Mouse (Mus musculus) embryonic facial prominence, embryonic 13.5 days (tissue): ENCODE data around the gene Cbx5. TPM values are rescaled to one million over a fixed set of nuclear protein-coding genes. Genes with fewer than 3 reads are reported as not detected.

Experiments used
- ATAC-seq: fragments of 200-750 bp; cut with Nextera tagmentation; 2 replicates; pipeline ENCODE4 v1.8.0; 2017; ENCODE audit warnings: low read depth; ENCODE audit not compliant: insufficient number of reproducible peaks, insufficient read depth, low FRiP score, low TSS enrichment
- H3K27ac ChIP-seq: fragments of 300-500 bp; sonication (generic); 2 replicates; pipeline ENCODE4 v1.5.1; 2015; ENCODE audit warnings: moderate library complexity, mild to moderate bottlenecking, inconsistent platforms
- H3K27me3 ChIP-seq: fragments of 300-500 bp; sonication (generic); 2 replicates; pipeline ENCODE4 v1.6.1; 2015; ENCODE audit warnings: mild to moderate bottlenecking, inconsistent platforms
- H3K36me3 ChIP-seq: fragments of 300-500 bp; sonication (generic); 2 replicates; pipeline ENCODE4 v1.6.1; 2015; ENCODE audit warnings: mild to moderate bottlenecking, inconsistent platforms
- H3K4me1 ChIP-seq: fragments of 300-500 bp; sonication (generic); 2 replicates; pipeline ENCODE4 v1.6.1; 2015; ENCODE audit warnings: inconsistent platforms
- H3K4me2 ChIP-seq: fragments of 300-500 bp; sonication (generic); 2 replicates; pipeline ENCODE4 v1.6.1; 2015; ENCODE audit warnings: moderate library complexity, mild to moderate bottlenecking, inconsistent platforms
- H3K4me3 ChIP-seq: fragments of 300-500 bp; sonication (generic); 2 replicates; pipeline ENCODE4 v1.5.1; 2015; ENCODE audit warnings: mild to moderate bottlenecking, inconsistent platforms
- H3K9ac ChIP-seq: fragments of 300-500 bp; sonication (generic); 2 replicates; pipeline ENCODE4 v1.6.1; 2015; ENCODE audit warnings: mild to moderate bottlenecking, inconsistent platforms
- H3K9me3 ChIP-seq: fragments of 300-500 bp; sonication (generic); 2 replicates; pipeline ENCODE4 v1.6.1; 2016; ENCODE audit warnings: inconsistent platforms
- WGBS: fragments of 180-500 bp; shearing (Covaris S2); methylation state at CpG from one replicate; pipeline ENCODE4 v1.1.7; 2015; ENCODE audit warnings: mixed read lengths; 5-methylcytosine and 5-hydroxymethylcytosine counted together
- polyA plus RNA-seq: library from polyadenylated mRNA; unstranded; fragments of >200 nt; fragmentation: Nextera tagmentation; extraction: Ambion mirVana; gene quantifications from 2 replicates; pipeline ENCODE4 v1.2.1, GENCODE M21; 2015

The Cbx5 gene
- polyA plus RNA-seq, 1 experiment from 2014 or later, result 137 TPM

DNA sequence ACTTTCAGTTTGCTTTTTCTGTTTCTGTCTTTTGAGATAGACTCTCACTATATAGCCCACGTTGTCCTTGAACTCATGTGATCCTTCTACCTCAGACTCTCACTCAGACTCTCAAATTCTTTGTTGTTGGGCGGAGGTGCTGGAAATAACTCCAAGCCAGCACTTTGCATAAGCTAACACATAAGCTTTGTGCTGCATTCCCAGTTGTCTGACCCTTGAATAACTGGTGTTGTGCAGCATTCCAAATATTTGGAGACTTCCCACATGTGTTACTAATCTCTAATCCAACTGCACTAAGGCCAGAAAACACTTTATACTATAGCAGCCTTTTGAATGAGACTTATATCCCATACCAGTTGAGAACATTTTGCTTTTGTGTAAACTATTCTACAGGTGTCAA, 10.7 kb downstream of the Cbx5 start:
- Histone ChIP-seq H3K4me1 (peaks cover 13% of the 10 kb centered on the region), H3K36me3 (0 out of 2 replicates have a peak, but pooled peaks cover 6% of the 10 kb centered on the region), H3K4me2 (no peak overlapping the region), H3K4me3 (no peak overlapping the region), H3K27ac (no peak overlapping the region), H3K9ac (no peak overlapping the region), H3K27me3 (no peaks in the 10 kb centered on the region), H3K9me3 (no peaks in the 10 kb centered on the region)
- no peak for ATAC-seq
- WGBS, result 65% methylated on average over 2 of the region's 2 CpGs

DNA sequence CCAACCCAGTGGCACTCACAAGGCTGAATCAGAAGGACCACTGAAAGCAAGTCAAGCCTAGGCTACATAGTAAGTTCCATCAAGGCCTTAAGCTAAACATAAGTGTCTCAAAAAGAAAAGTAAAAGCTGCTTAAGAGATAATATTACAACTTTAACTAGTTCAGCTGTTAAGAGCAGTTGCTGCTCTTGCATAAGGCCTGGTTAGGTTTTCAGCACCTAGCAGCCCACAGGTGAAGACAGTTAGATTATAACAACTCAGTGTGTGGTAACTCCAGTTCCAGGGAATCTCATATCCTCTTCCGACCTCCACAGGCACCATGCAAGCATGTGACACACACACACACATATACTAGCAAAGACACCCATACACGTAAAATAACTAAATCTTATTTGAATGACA, 12.0 kb downstream of the Cbx5 start:
- Histone ChIP-seq H3K4me2 (no peak overlapping the region), H3K4me1 (peaks cover 13% of the 10 kb centered on the region), H3K27me3 (no peaks in the 10 kb centered on the region), H3K9ac (no peak overlapping the region), H3K36me3 (0 out of 2 replicates have a peak, but pooled peaks cover 9% of the 10 kb centered on the region), H3K27ac (no peak overlapping the region), H3K4me3 (no peak overlapping the region), H3K9me3 (no peaks in the 10 kb centered on the region)
- WGBS, result 87% methylated on average over 2 of the region's 2 CpGs
- no peak for ATAC-seq

DNA sequence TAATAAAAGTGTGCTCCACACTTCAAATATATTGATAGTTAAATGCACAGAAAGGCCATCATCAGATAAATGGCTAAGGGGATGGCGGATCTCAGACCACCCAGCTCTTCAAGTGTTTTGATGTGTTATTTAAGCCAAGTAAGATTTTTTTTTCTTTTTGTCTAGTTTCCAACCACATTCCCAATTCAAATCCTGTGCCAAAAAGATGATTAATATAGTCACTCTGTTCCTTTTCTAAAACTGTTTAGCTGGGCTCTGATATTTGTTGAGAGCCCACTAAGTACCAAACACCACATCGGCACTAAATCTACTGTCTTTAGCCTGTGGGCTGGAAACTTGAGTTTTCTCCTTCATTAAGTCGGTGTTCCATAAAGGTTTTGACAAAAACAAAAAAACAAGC, 12.6 kb downstream of the Cbx5 start:
- Histone ChIP-seq H3K27ac (no peak overlapping the region), H3K9ac (no peak overlapping the region), H3K4me2 (no peak overlapping the region), H3K9me3 (no peaks in the 10 kb centered on the region), H3K27me3 (no peaks in the 10 kb centered on the region), H3K4me1 (peaks cover 13% of the 10 kb centered on the region), H3K4me3 (no peak overlapping the region), H3K36me3 (0 out of 2 replicates have a peak, but pooled peaks cover 10% of the 10 kb centered on the region)
- ATAC-seq, result no peak
- 85% methylated on average over 3 of the region's 3 CpGs for WGBS

DNA sequence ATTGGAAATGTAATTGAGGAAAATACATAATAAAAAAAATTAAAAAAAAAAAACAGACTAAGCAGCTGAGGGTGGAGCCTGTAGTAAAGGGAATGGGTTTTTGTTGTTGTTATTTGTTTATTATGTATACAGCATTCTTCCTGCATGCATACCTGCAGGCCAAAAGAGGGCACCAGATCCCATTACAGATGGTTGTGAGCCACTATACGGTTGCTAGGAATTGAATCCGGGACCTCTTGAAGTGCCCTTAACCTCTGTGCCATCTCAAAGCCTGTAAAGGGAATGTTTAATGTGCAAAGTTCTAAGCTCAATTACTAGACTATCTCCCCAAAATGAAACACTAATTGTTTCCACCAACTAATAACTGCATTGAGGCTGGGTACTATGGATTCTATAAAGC, 15.5 kb downstream of the Cbx5 start:
- H3K27me3 ChIP-seq, result no peaks in the 10 kb centered on the region
- H3K36me3 ChIP-seq, result 0 out of 2 replicates have a peak, but pooled peaks cover 10% of the 10 kb centered on the region
- H3K4me1 ChIP-seq, result peaks cover 18% of the 10 kb centered on the region
- H3K27ac ChIP-seq, result no peak overlapping the region
- WGBS, result 87% methylated on average over 2 of the region's 2 CpGs
- no peak overlapping the region for H3K9ac ChIP-seq
- no peak for ATAC-seq
- H3K4me3 ChIP-seq, result no peak overlapping the region
- no peaks in the 10 kb centered on the region for H3K9me3 ChIP-seq
- H3K4me2 ChIP-seq, result no peak overlapping the region

GRCm38 (mm10) chr15:103221386-103221785, 18.2 kb downstream of the Cbx5 start:
- Histone ChIP-seq H3K36me3 (0 out of 2 replicates have a peak, but pooled peaks cover 10% of the 10 kb centered on the region), H3K4me2 (no peak overlapping the region), H3K27ac (peak overlapping the region; percentile 22; the same call in 1 of the 2 replicates), H3K27me3 (no peaks in the 10 kb centered on the region), H3K9me3 (no peaks in the 10 kb centered on the region), H3K4me1 (peaks cover 12% of the 10 kb centered on the region; the same call in 1 of the 2 replicates), H3K4me3 (no peak overlapping the region), H3K9ac (no peak overlapping the region; the same call in 1 of the 2 replicates)
- ATAC-seq, result no peak
- WGBS, result 86% methylated on average over 1 of the region's 1 CpGs

DNA sequence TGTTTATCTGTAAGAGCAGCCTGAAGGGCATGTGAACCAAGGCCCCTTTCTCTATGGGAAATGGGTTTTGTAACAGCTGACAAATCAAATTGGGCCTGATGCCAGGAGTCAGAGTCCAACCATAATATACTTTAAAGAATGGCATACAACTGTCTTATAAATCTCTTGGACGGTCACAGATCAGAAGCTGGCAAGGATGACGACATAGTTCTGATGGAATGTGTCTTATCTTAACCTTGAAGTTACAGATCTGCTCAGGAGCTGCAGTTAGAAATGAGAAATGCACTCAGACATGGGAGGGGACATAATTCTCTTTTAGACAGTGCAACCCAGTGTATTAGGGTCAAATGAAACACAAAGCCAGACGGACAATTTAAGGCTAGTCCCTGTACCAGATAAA, 18.8 kb downstream of the Cbx5 start:
- no peaks in the 10 kb centered on the region for H3K9me3 ChIP-seq
- no peak for ATAC-seq
- H3K4me1 ChIP-seq, result peaks cover 17% of the 10 kb centered on the region
- no peak overlapping the region for H3K4me3 ChIP-seq
- peak overlapping the region; percentile 22; the same call in 1 of the 2 replicates for H3K27ac ChIP-seq
- no peak overlapping the region; the same call in 1 of the 2 replicates for H3K9ac ChIP-seq
- H3K4me2 ChIP-seq, result no peak overlapping the region
- H3K27me3 ChIP-seq, result no peaks in the 10 kb centered on the region
- H3K36me3 ChIP-seq, result 0 out of 2 replicates have a peak, but pooled peaks cover 10% of the 10 kb centered on the region
- 60% methylated on average over 3 of the region's 3 CpGs for WGBS

GRCm38 (mm10) chr15:103216052-103216451, 23.6 kb downstream of the Cbx5 start:
- peak overlapping the region; percentile 39; the same call in 1 of the 2 replicates for H3K4me3 ChIP-seq

GRCm38 (mm10) chr15:103214971-103215907, 24.4 kb downstream of the Cbx5 start:
- Histone ChIP-seq H3K36me3 (peaks cover 28% of the 10 kb centered on the region), H3K9me3 (no peaks in the 10 kb centered on the region), H3K4me2 (peak overlapping the region; percentile 64), H3K4me1 (peaks cover 17% of the 10 kb centered on the region), H3K9ac (peak overlapping the region; percentile 57), H3K27ac (peak overlapping the region; percentile 95), H3K27me3 (no peaks in the 10 kb centered on the region), H3K4me3 (peak overlapping the region; percentile 39)
- peak; percentile 96 for ATAC-seq
- under 1% methylated on average over 15 of the region's 15 CpGs for WGBS

More at GRCm38 (mm10) chr15:103216052-103216451, 23.6 kb downstream of the Cbx5 start:
- Histone ChIP-seq H3K4me2 (peak overlapping the region; percentile 64), H3K4me1 (peaks cover 22% of the 10 kb centered on the region), H3K9ac (no peak overlapping the region), H3K27me3 (no peaks in the 10 kb centered on the region), H3K36me3 (peaks cover 20% of the 10 kb centered on the region), H3K27ac (peak overlapping the region; percentile 95), H3K9me3 (no peaks in the 10 kb centered on the region)
- WGBS, result 28% methylated on average over 2 of the region's 2 CpGs
- ATAC-seq, result no peak

DNA sequence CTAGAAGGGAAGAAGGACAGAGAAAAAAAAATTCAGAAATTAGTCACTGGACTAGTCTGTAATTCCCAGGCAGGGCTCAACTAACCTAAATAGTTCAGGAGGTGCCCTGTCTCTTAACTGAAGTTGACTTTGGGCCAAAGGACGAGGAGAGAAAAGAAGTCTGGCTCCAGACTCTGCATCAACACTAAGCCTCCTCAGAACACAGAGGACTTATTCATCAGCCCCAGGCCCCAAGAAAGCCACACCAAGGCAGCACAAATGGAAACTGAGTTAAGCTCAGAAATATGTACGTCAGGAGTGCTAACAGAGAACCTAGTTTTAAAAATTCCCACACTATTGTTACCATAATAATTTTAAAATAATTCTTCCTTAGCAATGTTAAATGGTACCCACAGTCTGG, 25.5 kb downstream of the Cbx5 start:
- Histone ChIP-seq H3K4me3 (peak overlapping the region; percentile 18; the same call in 1 of the 2 replicates), H3K27me3 (no peaks in the 10 kb centered on the region), H3K4me2 (peak overlapping the region; percentile 51), H3K27ac (peak overlapping the region; percentile 77), H3K9me3 (no peaks in the 10 kb centered on the region), H3K36me3 (peaks cover 39% of the 10 kb centered on the region), H3K9ac (peak overlapping the region; percentile 44; the same call in 1 of the 2 replicates), H3K4me1 (peaks cover 17% of the 10 kb centered on the region)
- 16% methylated on average over 2 of the region's 2 CpGs for WGBS
- no peak for ATAC-seq

DNA sequence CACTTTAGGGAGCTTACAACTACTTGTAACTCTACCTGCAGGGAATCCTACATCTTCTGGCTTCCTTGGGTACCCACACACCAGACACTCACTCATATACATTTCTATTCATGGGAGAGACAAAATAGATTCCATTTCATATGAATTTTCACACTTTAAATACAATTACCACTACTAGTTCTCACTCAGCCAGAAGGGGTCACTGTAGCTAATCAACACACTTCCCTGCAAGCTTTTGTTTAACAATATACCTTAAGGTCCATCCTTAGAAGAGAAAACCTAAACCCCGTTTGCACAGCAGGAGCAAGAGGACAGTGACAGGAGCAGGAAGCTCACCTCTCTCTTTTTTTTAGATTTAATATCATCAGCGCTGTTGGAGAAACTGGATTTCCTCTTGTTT, 34.5 kb downstream of the Cbx5 start:
- H3K4me1 ChIP-seq, result peaks cover 4% of the 10 kb centered on the region; the same call in 1 of the 2 replicates
- H3K27me3 ChIP-seq, result no peaks in the 10 kb centered on the region
- H3K4me3 ChIP-seq, result no peak overlapping the region
- 63% methylated on average over 2 of the region's 2 CpGs for WGBS
- peaks cover 71% of the 10 kb centered on the region for H3K36me3 ChIP-seq
- H3K9me3 ChIP-seq, result no peaks in the 10 kb centered on the region
- no peak overlapping the region for H3K9ac ChIP-seq
- no peak overlapping the region for H3K4me2 ChIP-seq
- H3K27ac ChIP-seq, result no peak overlapping the region
- no peak for ATAC-seq

DNA sequence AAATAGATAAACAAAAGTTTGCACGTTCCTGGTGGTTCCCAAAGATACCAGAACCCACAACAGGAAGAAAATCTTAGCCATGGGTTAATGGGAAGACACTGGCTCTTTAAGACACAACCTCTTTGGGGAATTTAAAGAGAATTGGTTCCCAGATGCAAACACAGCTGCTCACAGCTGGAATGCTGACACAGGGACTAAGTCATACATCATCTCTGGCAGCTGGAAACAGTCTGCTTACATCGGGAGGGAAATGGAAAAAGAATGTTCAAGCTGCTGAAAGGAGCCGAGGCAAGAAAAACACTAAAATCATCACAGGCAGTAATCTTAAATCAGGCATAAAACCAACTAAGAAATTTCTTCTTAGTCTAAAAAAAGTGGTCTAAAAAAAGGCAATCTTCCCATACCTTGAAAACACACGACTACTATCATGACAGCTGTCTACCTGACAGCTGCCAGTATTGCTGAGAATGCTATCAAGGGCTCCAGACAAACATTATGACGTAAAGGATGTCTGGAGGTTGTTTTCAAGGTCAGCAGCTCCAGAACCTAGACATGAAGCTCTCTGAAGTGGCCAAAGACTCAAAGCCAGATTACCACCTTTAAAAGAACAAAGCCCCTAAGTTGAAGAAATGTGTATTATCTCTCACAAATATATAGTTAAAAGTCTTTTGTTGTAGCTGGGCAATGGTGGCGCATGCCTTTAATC, 37.4 kb downstream of the Cbx5 start:
- ATAC-seq, result no peak
- WGBS, result 53% methylated on average over 6 of the region's 6 CpGs

More for the DNA sequence above, 37.4 kb downstream of the Cbx5 start:
- H3K9ac ChIP-seq, result no peak overlapping the region
- no peak overlapping the region for H3K4me2 ChIP-seq
- H3K27ac ChIP-seq, result peak overlapping the region; percentile 40; the same call in 1 of the 2 replicates
- H3K27me3 ChIP-seq, result no peaks in the 10 kb centered on the region
- peaks cover 4% of the 10 kb centered on the region; the same call in 1 of the 2 replicates for H3K4me1 ChIP-seq
- no peak overlapping the region for H3K4me3 ChIP-seq
- no peaks in the 10 kb centered on the region for H3K9me3 ChIP-seq
- peaks cover 68% of the 10 kb centered on the region for H3K36me3 ChIP-seq
